Mouse (Mus musculus) kidney, postnatal 10 days (tissue): ENCODE measurements around the gene D930048N14Rik.
"Not testable (repeated sequence)": the region's sequence is repeated elsewhere in the genome, so short reads cannot be mapped to it uniquely, and the experiment has no call there.

Experiments
- DNase-seq: peaks from one replicate; pipeline ENCODE4 v3.0.0; 2021; ENCODE audit warnings: mixed read lengths

Gene D930048N14Rik

DNA sequence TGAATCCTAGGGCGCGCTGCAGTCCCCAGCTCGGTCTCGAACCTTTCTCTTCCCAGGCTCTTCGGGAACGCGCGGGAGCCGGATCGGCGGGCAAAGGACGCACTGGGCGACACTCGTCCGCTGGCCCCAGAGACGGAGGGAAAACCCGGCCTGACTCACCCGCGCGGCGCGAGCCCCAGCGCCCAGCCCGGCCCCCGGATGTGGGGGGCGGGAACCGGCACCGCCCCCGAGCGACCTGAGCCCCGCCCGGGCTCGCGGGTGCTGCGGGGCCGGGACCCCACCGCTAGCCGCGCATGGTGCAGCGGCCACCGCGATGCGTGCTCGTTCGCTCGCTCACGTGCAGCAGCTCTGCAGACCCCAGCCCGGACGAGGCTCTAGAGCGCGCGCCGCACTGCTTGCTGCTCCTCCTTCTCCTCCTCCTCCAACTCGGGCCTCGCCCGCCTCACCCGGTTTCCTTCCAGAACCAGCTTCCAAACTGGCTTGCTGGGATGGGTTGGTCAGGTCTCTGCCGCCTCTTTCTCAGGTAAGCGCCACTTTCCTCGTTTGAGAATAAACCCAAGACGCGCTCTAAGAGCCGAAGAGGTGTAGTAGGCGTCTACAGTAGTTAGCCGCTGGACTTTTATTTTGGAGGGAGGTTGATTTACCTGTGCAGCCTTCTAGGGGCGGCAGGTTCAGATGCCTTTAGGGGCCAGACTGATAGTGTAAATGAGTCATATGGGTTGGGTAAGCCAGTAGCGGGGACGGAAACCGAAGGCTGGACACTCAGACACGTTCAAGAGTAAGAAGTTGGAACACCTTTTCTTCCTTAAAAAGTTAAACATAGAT, at the start of gene D930048N14Rik, which contains the start of gene N4bp3:
Gene D930048N14Rik (plus strand): TSS at position 264 of the 825 bp plus-strand sequence.
Gene N4bp3 (minus strand): TSS at position 152 of the 825 bp plus-strand sequence.
- DNase-seq = peak; percentile 87

DNA sequence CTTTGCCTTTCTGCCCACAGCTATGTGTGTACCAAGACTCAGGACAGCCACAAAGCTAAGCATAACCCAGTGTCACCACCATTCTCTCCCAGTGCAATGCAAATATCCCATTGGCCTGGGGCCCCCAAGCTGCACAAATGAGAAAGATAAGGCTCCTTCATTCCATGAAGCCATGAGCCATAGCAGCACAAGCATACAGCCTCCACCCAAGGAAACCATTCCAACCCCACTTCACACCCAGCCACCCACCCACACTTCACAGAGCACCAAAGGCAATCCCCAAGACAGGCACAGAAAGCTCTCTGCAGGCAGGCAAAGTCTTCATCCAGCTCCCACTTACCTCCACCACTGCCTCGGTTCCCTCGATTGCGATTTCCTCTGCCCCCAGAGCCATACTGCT, 48.5 kb upstream of the D930048N14Rik start:
- no peak for DNase-seq

GRCm38 (mm10) chr11:51605602-51606446, 44.9 kb upstream of the D930048N14Rik start:
- DNase-seq = peak; percentile 95

DNA sequence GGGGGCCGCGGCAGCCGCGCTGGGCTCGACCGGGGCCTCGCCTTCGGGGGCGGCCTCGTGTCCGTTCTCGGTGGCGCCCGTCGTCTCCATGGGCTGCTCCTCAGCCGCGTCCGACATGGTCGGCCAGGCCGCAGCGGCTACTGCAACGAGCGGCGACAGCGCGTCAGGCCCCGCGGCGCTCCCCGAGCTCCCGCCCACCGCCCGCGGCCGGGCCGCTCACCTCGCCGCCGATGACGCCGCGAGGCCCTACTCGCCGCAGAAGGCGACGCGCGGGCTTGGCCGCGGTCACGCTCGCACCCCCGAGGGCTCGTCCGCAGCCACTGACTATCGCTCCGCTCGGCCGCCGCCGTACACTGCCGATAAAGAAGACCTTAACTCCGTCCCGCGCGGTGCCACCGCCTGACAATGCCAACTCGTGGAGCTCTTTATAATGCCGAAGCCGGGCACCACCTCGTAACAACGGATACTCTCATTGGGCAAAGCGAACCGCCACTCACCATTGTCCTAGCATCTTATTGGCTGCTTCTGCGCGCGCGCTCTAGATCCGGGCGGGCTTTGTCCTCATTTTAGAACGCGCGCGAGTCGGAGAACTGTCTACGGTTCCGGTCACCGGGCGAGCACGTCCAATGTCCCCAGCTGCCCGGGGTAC, 44.2 kb upstream of the D930048N14Rik start, which contains the start of gene Hnrnpab:
Gene Hnrnpab (minus strand): TSS at position 401 of the 649 bp plus-strand sequence.
- peak; percentile 98 for DNase-seq

DNA sequence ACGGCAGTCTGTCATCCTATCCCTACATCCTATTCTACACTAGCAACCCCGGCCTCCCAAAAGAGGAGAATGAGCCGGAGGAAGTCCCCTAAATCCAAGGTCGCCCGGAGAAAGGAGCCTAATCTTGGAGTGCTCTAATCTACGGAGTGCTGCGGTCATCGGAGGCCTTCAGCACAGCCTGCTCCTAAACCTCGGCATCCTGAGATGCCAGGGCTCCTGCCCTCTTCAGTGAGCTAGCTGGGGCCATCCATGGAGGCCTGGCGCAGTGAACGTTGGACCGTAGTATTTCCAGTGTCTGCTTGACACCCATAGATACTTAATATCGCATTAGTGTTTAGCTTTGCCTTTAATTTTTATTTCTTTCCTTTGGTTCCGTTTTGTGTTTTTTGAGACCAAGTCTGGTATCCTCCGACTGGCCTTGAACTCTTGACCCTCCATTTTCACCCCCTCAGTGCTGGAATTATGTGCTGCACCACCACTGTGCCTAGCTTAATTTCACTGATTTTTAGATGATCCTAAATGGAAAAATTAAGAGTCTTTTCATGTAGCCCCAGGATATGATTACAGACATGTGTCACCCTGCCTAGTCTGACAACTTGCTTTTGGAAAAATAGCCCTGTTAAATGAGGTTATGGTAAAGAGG, 43.5 kb upstream of the D930048N14Rik start:
- no peak for DNase-seq

GRCm38 (mm10) chr11:51609266-51609909, 41.4 kb upstream of the D930048N14Rik start:
- DNase-seq = no peak

- DNase-seq = not testable (repeated sequence)
Observed at GRCm38 (mm10) chr11:51609940-51610339, 40.8 kb upstream of the D930048N14Rik start.

- no peak for DNase-seq
Observed at GRCm38 (mm10) chr11:51614256-51614655, 36.5 kb upstream of the D930048N14Rik start.

GRCm38 (mm10) chr11:51615129-51615528, 35.6 kb upstream of the D930048N14Rik start:
- DNase-seq = no peak

GRCm38 (mm10) chr11:51615601-51616000, 35.2 kb upstream of the D930048N14Rik start:
- peak; percentile 84 for DNase-seq

DNA sequence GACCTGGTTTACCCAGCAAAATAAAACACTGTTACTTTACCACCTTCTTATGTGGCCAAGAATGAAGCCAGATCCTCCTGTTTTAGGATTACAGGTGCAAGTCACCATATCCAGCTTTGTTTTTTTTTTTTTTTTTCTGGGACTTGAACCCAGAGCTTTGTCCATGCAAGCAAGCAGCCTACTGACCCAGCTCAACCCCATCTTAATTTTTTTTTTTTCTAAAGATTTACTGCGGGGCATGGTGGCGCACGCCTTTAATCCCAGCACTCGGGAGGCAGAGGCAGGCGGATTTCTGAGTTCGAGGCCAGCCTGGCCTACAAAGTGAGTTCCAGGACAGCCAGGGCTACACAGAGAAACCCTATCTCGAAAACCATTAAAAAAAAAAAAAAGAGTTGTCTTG, 34.6 kb upstream of the D930048N14Rik start:
- DNase-seq = not testable (repeated sequence)

DNA sequence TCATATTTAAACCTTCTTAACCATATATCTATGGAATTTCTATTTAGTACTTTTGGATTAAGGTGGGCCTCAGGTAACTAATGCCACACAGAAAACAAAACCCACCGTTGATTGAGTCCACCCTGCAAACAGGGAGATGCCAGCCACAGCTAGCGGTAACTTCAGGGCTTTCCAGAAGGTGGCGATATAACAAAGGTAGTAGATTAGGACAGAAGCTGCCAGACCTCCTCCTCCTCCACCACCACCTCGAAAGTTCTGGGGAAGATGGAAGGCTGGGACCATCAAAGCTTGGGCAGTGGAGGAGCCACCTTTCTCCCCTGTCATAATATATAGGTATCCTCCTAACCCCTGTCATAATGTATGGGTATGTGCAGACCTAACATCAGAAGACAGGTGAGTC, 33.1 kb upstream of the D930048N14Rik start:
- peak; percentile 85 for DNase-seq

- DNase-seq = no peak
Observed at GRCm38 (mm10) chr11:51618894-51619408, 31.8 kb upstream of the D930048N14Rik start.

- DNase-seq = peak; percentile 97
Observed at GRCm38 (mm10) chr11:51619409-51620060, 31.2 kb upstream of the D930048N14Rik start, which contains the start of gene Nhp2. Gene Nhp2, plus strand, starts transcription at chr11:51619735.

- no peak for DNase-seq
Observed at GRCm38 (mm10) chr11:51620084-51620483, 30.7 kb upstream of the D930048N14Rik start.

GRCm38 (mm10) chr11:51621776-51622175, 29.0 kb upstream of the D930048N14Rik start:
- DNase-seq = no peak

GRCm38 (mm10) chr11:51622971-51623491, 27.7 kb upstream of the D930048N14Rik start:
- DNase-seq = no peak

DNA sequence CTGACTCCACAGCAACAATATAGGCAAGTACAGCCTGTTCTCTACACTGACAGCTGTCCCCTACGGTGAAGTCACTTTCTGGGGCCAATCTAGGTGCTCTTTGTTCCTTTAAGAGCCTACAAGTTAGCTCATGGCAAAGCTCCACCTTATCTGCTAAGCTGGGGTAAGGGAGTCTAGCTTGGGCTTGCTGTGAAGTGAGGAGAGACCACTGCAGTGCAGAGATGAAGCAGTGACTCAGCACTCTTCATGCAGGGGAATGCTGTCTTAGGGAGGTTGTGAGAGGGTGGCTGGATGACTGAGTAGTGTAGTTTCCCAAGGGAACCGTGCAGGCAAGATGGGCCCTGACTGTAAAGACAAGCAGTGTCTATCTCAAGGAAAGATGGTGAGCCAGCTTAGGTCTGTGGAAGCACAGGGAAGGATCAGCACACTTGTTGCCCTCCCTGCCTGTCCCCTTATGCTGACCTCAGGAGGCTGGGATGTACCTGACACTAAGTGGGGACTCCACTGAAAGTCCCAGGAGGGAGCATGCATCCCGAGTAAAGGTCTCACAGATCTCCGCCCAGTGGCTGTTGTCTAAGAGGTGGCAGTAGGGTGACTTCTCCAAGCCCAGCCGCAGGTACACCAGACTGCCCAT, 25.4 kb upstream of the D930048N14Rik start:
- no peak for DNase-seq

GRCm38 (mm10) chr11:51627425-51627824, 23.3 kb upstream of the D930048N14Rik start:
- no peak for DNase-seq

- DNase-seq = no peak
Observed at GRCm38 (mm10) chr11:51627907-51628306, 22.8 kb upstream of the D930048N14Rik start.
